Mouse (Mus musculus) pancreas, adult 10 weeks (tissue): Measurements from ENCODE around the gene Olfr392. TPM values are rescaled to one million over a fixed set of nuclear protein-coding genes. Genes with fewer than 3 reads are reported as not detected.

Experiments
- polyA plus RNA-seq: library from polyadenylated mRNA; stranded (reverse); fragments of 350-450 nt; fragmentation: Illumina TruSeq; extraction: RNeasy Lipid Tissue Mini Kit (QIAGEN cat#74804); gene quantifications from one replicate; pipeline ENCODE4 v1.2.3, GENCODE M21; 2015; ENCODE audit warnings: low read depth, low replicate concordance; ENCODE audit not compliant: insufficient read depth

The Olfr392 gene
- polyA plus RNA-seq: not detected

DNA sequence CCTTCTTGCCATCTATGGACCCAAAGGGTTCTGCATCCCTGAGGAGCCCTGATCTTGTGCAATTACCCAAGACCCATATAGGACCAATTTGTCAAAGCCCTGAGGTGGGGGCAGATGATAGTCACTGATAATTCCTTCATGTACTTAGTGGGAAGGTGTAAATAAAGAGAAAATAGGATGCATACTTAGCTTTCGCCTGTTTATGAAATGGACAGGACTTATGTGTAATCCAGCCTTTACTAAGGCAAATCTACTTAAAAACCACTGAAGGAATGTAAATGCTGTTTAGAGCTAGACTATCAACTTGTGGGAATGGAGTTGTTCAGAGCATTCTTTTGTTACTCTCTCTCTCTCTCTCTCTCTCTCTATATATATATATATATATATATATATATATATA lies at the start of gene Olfr392:
TSS of gene Olfr392 (minus strand) at position 101 of the 400 bp plus-strand sequence.

DNA sequence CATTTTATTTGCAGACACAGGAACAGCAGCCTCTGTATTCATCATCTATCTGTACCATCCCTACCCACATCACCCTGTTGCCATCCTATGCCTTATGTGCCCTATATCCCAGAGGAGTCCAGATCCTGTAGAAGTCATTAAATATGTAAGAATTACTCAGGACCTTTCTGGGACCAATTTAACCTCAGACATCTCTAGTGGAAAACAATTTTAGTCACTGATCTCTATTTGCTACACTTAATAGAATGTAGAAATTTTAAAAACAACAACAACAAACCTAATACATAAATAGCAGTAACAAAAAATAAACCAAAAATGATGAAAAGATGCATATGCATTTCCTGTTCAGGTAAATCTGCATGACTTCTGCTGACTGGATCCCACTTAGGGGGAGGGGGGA lies 34.5 kb upstream of the Olfr392 start, which contains the start of gene Olfr393:
TSS of gene Olfr393 (minus strand) at position 101 of the 400 bp plus-strand sequence.

DNA sequence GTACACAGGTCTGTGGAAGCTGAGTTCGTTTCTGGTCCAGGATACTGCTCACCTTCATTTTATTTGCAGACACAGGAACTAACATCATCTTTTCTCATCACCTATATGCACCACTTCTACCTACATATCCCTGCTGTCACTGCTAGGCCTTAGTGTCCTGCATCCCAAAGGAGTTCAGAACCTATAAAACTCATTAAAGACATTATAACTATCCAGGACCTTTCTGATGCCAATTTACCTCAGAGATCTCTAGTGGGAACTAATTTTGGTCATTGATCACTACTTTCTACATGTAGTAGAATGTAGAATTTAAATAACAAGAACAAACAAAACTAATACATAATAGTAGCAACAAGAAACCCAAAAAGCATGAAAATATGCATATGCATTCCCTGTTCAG lies 13.9 kb downstream of the Olfr392 start, which contains the start of gene Olfr391-ps:
TSS of gene Olfr391-ps (minus strand) at position 101 of the 400 bp plus-strand sequence.

DNA sequence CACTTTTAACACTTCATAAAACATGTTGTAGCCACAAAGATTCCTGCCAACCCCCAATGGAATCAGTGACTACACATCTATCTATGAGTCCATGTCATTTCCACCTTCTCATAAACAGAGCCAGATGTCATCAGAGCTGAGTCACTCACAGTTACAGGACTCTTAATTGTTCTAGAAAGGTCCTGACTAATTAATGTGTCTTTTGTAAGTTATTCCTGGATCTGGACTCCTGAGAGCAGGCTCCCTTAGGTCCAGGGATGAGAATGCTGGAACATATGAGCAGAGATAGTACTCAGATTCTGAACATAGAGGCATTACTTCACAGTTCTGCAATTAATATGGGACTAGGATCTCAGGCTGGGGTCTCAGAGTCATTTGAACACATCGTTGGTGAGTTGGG lies 34.2 kb downstream of the Olfr392 start, which contains the start of gene Olfr390:
TSS of gene Olfr390 (plus strand) at position 301 of the 400 bp plus-strand sequence.

DNA sequence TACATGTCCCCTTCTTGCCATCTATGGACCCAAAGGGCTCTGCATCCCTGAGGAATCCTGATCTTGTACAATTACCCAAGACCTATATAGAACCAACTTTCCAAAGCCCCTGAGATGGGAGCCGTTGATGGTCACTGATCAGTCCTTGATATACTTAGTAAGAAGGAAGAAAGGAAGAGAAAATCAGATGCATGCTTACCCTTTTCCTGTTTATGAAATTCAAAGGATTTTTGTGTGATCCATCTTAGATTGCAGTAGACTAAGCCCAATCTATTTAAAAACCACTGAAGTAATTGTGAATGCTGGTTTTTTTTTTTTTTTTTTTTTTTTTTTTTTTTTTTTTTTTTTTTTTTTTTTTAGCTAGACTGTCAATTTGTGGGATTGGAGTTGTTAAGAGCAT lies 36.2 kb downstream of the Olfr392 start, which contains the start of gene Olfr389:
TSS of gene Olfr389 (minus strand) at position 101 of the 400 bp plus-strand sequence.

Other genes starting within 250 kb of the Olfr392 start
- gene Olfr385, start 224.0 kb downstream of the Olfr392 start, polyA plus RNA-seq: not detected
- gene Olfr384, start 218.5 kb downstream of the Olfr392 start, polyA plus RNA-seq: not detected
- gene Zfp735, start 128.3 kb downstream of the Olfr392 start, polyA plus RNA-seq: not detected
- not detected for gene Olfr389, start 36.3 kb downstream of the Olfr392 start, polyA plus RNA-seq
- not detected for gene Olfr390, start 34.1 kb downstream of the Olfr392 start, polyA plus RNA-seq
- gene Olfr391-ps, start 14.0 kb downstream of the Olfr392 start, polyA plus RNA-seq: not detected
- gene Olfr393, start 34.4 kb upstream of the Olfr392 start, polyA plus RNA-seq: not detected
- gene Olfr394, start 73.7 kb upstream of the Olfr392 start, polyA plus RNA-seq: not detected
- not detected for gene Olfr395, start 92.2 kb upstream of the Olfr392 start, polyA plus RNA-seq
- gene Olfr23, start 119.6 kb upstream of the Olfr392 start, polyA plus RNA-seq: not detected
- not detected for gene Olfr397, start 143.8 kb upstream of the Olfr392 start, polyA plus RNA-seq
- not detected for gene Olfr398, start 173.4 kb upstream of the Olfr392 start, polyA plus RNA-seq
- gene Olfr139, start 239.5 kb upstream of the Olfr392 start, polyA plus RNA-seq: not detected
- not detected for gene Olfr399, start 239.6 kb upstream of the Olfr392 start, polyA plus RNA-seq